Mouse (Mus musculus): Measurements from ENCODE around the gene Gm42791. TPM values are rescaled to one million over a fixed set of nuclear protein-coding genes. Genes with fewer than 3 reads are reported as not detected.

The Gm42791 gene
- total and polyA plus RNA-seq, 2 experiments: not detected

GRCm38 (mm10) chr5:148934457-148934856 lies 60.5 kb downstream of the Gm42791 start:
- TF ChIP-seq CTCF (IDR thresholded peaks at IDR 0.05; ENCODE audit: low read depth, low read length): no peak
- TF ChIP-seq POLR2A (IDR thresholded peaks at IDR 0.05; ENCODE audit: extremely low read depth, insufficient read depth, low read length): no peak
- H3K27me3 ChIP-seq (ENCODE audit: control insufficient read depth, insufficient read depth, low read length): no peaks in the 10 kb centered on the region
- no peak overlapping the region for H3K9ac ChIP-seq (ENCODE audit: low read depth, low read length)
- WGBS: 73% methylated on average over 6 of the region's 6 CpGs
- DNase-seq (ENCODE audit: extremely low read depth, low read depth, low spot score): no peak
- H3K4me3 ChIP-seq (ENCODE audit: insufficient read depth, low read depth, low read length): no peak overlapping the region
- peaks cover 2% of the 10 kb centered on the region for H3K4me1 ChIP-seq (ENCODE audit: control insufficient read depth, insufficient read depth, low read length)
- H3K36me3 ChIP-seq (ENCODE audit: control insufficient read depth, insufficient read depth, low read length): no peaks in the 10 kb centered on the region
- no peaks in the 10 kb centered on the region for H3K79me2 ChIP-seq (ENCODE audit: control insufficient read depth, insufficient read depth, low read length)
- H3K27ac ChIP-seq (replicated peaks; ENCODE audit: insufficient read depth, low read depth, low read length): no peak overlapping the region

GRCm38 (mm10) chr5:148933767-148934166 lies 61.2 kb downstream of the Gm42791 start:
- no peak overlapping the region for H3K27ac ChIP-seq (replicated peaks; ENCODE audit: insufficient read depth, low read depth, low read length)

GRCm38 (mm10) chr5:148931301-148931700 lies 63.6 kb downstream of the Gm42791 start:
- no peak overlapping the region for H3K27ac ChIP-seq (replicated peaks; ENCODE audit: insufficient read depth, low read depth, low read length)
- 84% methylated on average over 1 of the region's 1 CpGs for WGBS

More at GRCm38 (mm10) chr5:148933767-148934166, 61.2 kb downstream of the Gm42791 start:
- H3K79me2 ChIP-seq (ENCODE audit: control insufficient read depth, insufficient read depth, low read length): no peaks in the 10 kb centered on the region
- no peaks in the 10 kb centered on the region for H3K27me3 ChIP-seq (ENCODE audit: control insufficient read depth, insufficient read depth, low read length)
- no peak for TF ChIP-seq POLR2A (IDR thresholded peaks at IDR 0.05; ENCODE audit: extremely low read depth, insufficient read depth, low read length)
- TF ChIP-seq CTCF (IDR thresholded peaks at IDR 0.05; ENCODE audit: low read depth, low read length): no peak
- 45% methylated on average over 8 of the region's 8 CpGs for WGBS
- peak; percentile 66 for DNase-seq (ENCODE audit: extremely low read depth, low read depth, low spot score)
- H3K36me3 ChIP-seq (ENCODE audit: control insufficient read depth, insufficient read depth, low read length): no peaks in the 10 kb centered on the region
- H3K4me3 ChIP-seq (ENCODE audit: insufficient read depth, low read depth, low read length): no peak overlapping the region
- H3K9ac ChIP-seq (ENCODE audit: low read depth, low read length): no peak overlapping the region
- H3K4me1 ChIP-seq (ENCODE audit: control insufficient read depth, insufficient read depth, low read length): peaks cover 2% of the 10 kb centered on the region

GRCm38 (mm10) chr5:148929116-148929449 lies 65.9 kb downstream of the Gm42791 start, which contains the start of gene Katnal1:
TSS of gene Katnal1 (minus strand) at chr5:148929320.
- peaks cover 8% of the 10 kb centered on the region; the same call in 1 of the 2 replicates for H3K4me1 ChIP-seq (ENCODE audit: control insufficient read depth, insufficient read depth, low read length)
- TF ChIP-seq CTCF (IDR thresholded peaks at IDR 0.05; ENCODE audit: low read depth, low read length): no peak
- no peak for TF ChIP-seq POLR2A (IDR thresholded peaks at IDR 0.05; ENCODE audit: extremely low read depth, insufficient read depth, low read length)
- H3K79me2 ChIP-seq (ENCODE audit: control insufficient read depth, insufficient read depth, low read length): no peaks in the 10 kb centered on the region
- 1% methylated on average over 16 of the region's 16 CpGs for WGBS
- no peaks in the 10 kb centered on the region for H3K36me3 ChIP-seq (ENCODE audit: control insufficient read depth, insufficient read depth, low read length)
- H3K9ac ChIP-seq (ENCODE audit: low read depth, low read length): peak within 1 kb of the TSS; percentile 84
- H3K27me3 ChIP-seq (ENCODE audit: control insufficient read depth, insufficient read depth, low read length): no peaks in the 10 kb centered on the region
- H3K27ac ChIP-seq (replicated peaks; ENCODE audit: insufficient read depth, low read depth, low read length): peak within 1 kb of the TSS; percentile 63
- no peak for DNase-seq (ENCODE audit: extremely low read depth, low read depth, low spot score)
- peak within 1 kb of the TSS; percentile 74 for H3K4me3 ChIP-seq (ENCODE audit: insufficient read depth, low read depth, low read length)

More at GRCm38 (mm10) chr5:148931301-148931700, 63.6 kb downstream of the Gm42791 start:
- H3K79me2 ChIP-seq (ENCODE audit: control insufficient read depth, insufficient read depth, low read length): no peaks in the 10 kb centered on the region
- no peaks in the 10 kb centered on the region for H3K36me3 ChIP-seq (ENCODE audit: control insufficient read depth, insufficient read depth, low read length)
- H3K9ac ChIP-seq (ENCODE audit: low read depth, low read length): no peak overlapping the region
- DNase-seq (ENCODE audit: extremely low read depth, low read depth, low spot score): no peak
- no peak overlapping the region for H3K4me3 ChIP-seq (ENCODE audit: insufficient read depth, low read depth, low read length)
- no peaks in the 10 kb centered on the region for H3K27me3 ChIP-seq (ENCODE audit: control insufficient read depth, insufficient read depth, low read length)
- peaks cover under 1% of the 10 kb centered on the region for H3K4me1 ChIP-seq (ENCODE audit: control insufficient read depth, insufficient read depth, low read length)
- TF ChIP-seq CTCF (IDR thresholded peaks at IDR 0.05; ENCODE audit: low read depth, low read length) (no peak), POLR2A (IDR thresholded peaks at IDR 0.05; ENCODE audit: extremely low read depth, insufficient read depth, low read length) (no peak)

GRCm38 (mm10) chr5:148928382-148929115 lies 66.4 kb downstream of the Gm42791 start:
- Histone ChIP-seq H3K27me3 (ENCODE audit: control insufficient read depth, insufficient read depth, low read length) (no peaks in the 10 kb centered on the region), H3K36me3 (ENCODE audit: control insufficient read depth, insufficient read depth, low read length) (no peaks in the 10 kb centered on the region), H3K27ac (replicated peaks; ENCODE audit: insufficient read depth, low read depth, low read length) (peak overlapping the region; percentile 63), H3K4me1 (ENCODE audit: control insufficient read depth, insufficient read depth, low read length) (peaks cover 11% of the 10 kb centered on the region), H3K79me2 (ENCODE audit: control insufficient read depth, insufficient read depth, low read length) (no peaks in the 10 kb centered on the region), H3K4me3 (ENCODE audit: insufficient read depth, low read depth, low read length) (peak overlapping the region; percentile 74), H3K9ac (ENCODE audit: low read depth, low read length) (peak overlapping the region; percentile 84)
- peak; percentile 86 for DNase-seq (ENCODE audit: extremely low read depth, low read depth, low spot score)
- WGBS: under 1% methylated on average over 69 of the region's 69 CpGs
- TF ChIP-seq CTCF (IDR thresholded peaks at IDR 0.05; ENCODE audit: low read depth, low read length) (no peak), POLR2A (IDR thresholded peaks at IDR 0.05; ENCODE audit: extremely low read depth, insufficient read depth, low read length) (no peak)

DNA sequence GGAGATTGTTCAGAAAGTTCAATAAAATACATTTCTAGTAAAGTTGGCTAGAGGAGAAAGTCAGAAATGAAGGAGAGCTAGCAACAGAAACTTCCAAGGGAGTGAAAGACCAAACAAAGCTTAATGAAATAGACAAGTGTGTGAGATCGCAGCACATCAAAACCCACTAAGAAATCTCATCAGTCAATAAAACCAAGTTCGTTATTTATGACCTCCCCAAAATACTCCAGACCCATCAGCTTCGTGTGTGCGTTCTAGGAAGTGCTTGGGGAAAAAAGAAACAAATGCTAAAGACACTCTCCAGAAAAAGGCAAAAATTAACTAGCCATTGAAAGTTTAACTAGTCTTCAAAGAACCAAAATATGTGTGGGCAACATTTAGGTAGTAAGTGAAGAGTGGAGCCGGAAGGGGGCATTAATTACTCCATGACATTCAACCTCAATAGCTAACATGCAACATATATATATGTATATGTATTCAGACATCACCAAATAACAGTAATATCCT lies 67.2 kb downstream of the Gm42791 start:
- Histone ChIP-seq H3K4me3 (ENCODE audit: insufficient read depth, low read depth, low read length) (peak overlapping the region; percentile 74; the same call in 1 of the 2 replicates), H3K27ac (replicated peaks; ENCODE audit: insufficient read depth, low read depth, low read length) (no peak overlapping the region), H3K36me3 (ENCODE audit: control insufficient read depth, insufficient read depth, low read length) (no peaks in the 10 kb centered on the region), H3K79me2 (ENCODE audit: control insufficient read depth, insufficient read depth, low read length) (no peaks in the 10 kb centered on the region), H3K9ac (ENCODE audit: low read depth, low read length) (no peak overlapping the region), H3K4me1 (ENCODE audit: control insufficient read depth, insufficient read depth, low read length) (peaks cover 11% of the 10 kb centered on the region), H3K27me3 (ENCODE audit: control insufficient read depth, insufficient read depth, low read length) (no peaks in the 10 kb centered on the region)
- no peak for DNase-seq (ENCODE audit: extremely low read depth, low read depth, low spot score)
- WGBS: 35% methylated on average over 5 of the region's 5 CpGs
- TF ChIP-seq CTCF (IDR thresholded peaks at IDR 0.05; ENCODE audit: low read depth, low read length): no peak
- TF ChIP-seq POLR2A (IDR thresholded peaks at IDR 0.05; ENCODE audit: extremely low read depth, insufficient read depth, low read length): no peak

Measured in liver, adult 2 months (tissue).